Mouse (Mus musculus) heart, adult 8-10 months (tissue): ENCODE results near the gene Zfp446. TPM values are rescaled to one million over a fixed set of nuclear protein-coding genes. Genes with fewer than 3 reads are reported as not detected.
A peak's percentile ranks its signal among the peaks of the same experiment; 100 is the strongest.

Source experiments
- DNase-seq: peaks from one replicate; pipeline ENCODE4 v3.0.0; 2022; ENCODE audit warnings: low spot score
- total RNA-seq, 4 experiments: library from RNA; stranded (reverse); gene quantifications; 2 replicates each; pipeline ENCODE4 v1.2.4; 2022

Gene Zfp446
- total RNA-seq, 4 experiments from 2014 or later, result 2.2 to 4.1 (median 3.6) TPM

DNA sequence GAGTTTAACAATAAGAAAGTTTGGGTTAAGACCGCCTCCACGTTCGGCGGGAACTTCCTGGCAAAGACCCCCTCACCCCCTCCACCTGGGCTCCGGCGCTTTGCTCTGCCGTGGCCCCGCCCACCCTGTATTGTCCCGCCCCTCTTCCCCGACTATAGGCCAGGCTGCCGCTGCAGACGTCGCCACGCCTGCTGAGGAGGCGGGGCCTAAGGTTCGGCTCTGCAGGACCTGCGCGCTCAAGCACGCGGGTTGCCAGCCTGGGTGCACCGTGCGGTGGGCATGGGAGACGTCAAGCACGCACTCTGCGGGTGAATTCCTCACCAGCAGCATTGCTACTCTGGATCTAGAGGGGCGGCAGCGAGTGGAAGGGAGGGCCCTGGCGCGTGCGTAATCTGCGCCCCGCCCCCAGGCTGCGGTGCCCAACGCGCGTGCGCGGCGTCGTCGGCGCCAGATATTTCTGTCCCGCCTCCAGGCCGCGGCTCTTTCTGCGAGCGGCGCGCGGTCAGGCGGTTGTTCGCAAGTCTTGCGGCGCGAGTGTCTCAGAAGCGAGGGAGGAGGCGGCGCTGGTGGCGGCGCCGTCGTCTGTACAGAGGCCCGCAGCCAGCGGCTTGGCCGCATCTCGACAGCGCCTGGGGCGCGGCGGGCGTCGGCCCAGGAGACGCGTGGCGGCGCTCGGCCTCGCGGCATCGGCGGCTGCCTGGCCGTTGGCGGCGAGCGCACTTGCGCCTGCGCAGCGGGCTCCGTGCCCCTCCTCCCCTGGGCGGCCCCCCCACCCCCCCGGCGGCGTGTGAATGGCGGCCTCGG lies 46.5 kb downstream of the Zfp446 start:
- peak; percentile 91 for DNase-seq

DNA sequence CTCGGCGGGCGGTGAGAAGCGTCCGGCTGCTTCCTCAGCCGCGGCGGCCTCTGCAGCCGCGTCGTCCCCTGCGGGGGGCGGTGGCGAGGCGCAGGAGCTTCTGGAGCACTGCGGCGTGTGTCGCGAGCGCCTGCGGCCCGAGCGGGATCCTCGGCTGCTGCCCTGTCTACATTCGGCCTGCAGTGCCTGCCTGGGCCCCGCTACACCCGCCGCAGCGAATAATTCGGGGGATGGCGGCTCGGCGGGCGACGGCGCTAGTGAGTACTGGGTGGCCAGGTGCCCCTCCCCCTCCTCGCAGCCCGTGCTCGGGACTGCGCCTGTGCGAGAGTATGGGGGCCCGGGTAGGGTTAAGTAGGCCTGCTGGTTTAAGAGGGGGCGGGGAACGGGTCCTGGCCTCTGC lies 47.2 kb downstream of the Zfp446 start:
- no peak for DNase-seq

DNA sequence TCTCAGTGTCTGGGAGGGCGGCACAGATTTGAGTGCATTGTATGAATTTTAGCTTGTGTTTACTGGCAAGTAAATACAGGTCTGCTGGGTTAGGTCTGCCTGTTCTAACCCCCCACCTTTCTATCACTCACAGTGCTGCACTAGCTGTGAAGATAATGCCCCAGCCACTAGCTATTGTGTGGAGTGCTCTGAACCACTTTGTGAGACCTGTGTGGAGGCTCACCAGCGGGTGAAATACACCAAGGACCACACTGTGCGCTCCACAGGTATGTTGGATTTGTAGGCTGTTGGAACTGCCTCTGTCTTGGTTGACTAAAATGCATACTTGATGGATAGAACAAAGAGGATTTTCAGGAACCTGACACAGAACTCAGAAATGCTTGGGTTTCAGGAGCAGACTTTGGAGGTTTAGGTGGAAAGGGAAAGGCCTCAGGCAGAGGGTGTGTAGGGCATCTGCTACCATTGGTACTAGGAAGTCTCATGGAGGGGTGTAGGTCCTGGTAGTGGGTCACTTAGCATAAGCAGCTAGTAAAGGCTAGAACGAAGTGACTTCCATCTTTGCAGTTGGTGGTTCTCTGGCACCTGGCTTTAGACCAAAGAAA lies 48.0 kb downstream of the Zfp446 start:
- DNase-seq, result no peak

DNA sequence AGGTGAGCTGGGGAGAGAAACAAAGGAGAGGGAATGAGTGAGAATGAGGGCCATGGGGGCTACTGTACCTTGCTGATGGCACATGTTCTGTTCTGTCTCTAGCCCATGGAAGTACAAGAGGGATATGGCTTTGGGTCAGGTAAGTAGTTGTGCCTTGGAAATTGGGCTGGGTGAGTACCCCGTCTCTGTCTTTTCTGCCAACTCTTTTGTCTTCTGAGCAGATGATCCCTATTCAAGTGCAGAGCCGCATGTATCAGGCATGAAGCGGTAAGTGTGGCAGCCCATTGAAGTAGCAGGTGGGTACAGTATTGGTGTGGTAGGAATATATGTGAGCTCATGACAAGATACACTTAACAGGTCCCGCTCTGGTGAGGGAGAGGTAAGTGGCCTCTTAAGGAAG lies 51.3 kb downstream of the Zfp446 start:
- DNase-seq, result no peak

DNA sequence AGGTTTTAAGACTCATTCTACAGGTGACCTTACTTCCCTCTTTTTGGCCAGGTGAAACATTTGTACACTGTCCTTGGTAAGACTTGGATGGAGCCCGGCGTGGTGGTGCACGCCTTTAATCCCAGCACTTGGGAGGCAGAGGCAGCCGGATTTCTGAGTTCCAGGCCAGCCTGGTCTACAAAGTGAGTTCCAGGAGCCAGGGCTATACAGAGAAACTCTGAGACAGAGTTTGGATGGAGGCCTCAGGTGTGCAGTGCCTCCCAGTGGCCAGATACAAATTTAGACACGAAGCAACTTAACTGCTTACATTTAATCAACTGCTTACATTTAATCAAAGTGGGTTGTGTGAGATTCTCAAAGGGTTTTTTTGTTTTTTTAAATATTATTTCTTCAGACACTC lies 53.4 kb downstream of the Zfp446 start:
- DNase-seq, result no peak

DNA sequence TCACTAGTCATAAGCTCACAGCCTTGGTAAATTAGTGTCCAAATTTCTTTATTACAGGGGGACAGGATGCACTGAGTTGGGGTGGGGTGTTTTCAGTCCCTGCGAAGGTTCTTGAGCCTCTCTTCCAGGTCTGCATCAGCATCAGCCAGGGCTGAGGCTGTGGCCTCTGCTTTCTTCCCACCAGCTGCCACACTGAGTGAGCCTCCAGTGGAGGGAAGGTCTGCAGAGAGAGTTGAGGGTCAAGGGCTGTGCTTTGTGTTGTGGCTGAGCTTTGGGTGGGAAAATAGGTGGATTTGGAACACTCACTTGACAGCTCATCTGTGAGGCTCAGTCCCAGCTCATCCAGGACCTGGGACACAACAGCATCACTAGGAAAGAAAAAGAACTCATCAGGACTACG lies 54.3 kb downstream of the Zfp446 start:
- no peak for DNase-seq

DNA sequence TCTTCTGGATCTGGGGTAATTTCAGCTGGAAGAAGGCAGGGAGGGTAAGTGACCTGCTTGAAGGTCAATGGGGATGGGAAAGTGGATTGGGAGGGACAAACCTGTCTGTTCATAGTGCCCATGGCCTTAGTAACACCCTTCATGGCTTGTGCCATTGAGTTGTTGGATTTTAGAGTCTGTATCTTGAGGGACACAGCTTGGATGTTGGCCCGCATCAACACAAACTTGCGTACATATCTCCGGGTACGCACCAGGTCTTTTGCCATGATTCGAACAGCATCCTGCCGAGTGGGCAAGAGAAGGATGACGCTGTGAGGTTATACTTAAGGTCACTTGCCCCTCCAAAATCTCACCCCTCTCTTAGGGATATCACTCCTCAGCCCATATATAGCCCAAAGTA lies 54.9 kb downstream of the Zfp446 start:
- DNase-seq, result no peak

DNA sequence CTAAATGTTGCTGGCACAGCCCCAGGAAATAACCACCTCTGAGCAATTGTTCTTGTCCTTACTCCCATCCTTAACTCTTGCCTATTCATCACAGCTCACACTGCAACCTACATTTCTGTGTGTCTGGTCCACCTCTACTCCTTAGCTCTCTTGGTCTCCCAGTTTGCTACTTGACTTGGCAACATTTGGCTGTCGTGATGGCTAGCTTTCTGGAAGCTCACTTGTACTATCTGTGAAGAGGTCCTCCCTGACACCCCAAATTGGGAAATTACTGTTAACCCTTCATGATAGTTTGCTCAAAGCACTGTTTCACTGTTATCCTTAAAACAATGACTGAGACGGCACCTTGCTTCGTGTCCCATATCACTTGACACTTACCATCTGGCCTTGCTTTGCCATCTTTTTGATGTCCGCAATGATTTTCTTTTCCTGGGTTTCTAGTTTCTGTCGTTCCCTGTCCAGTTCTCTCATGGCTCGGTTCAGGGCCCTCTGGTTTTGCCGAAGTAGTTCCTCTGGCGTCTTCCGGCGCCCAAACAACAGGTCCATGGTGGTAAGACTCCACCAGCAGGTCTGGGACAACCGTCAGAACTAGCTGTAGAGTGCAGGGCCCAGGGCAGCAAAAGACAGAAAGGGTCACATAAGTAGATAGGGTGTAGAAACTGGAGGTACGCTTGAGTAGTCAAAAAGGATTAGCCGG lies 56.0 kb downstream of the Zfp446 start:
- no peak for DNase-seq

DNA sequence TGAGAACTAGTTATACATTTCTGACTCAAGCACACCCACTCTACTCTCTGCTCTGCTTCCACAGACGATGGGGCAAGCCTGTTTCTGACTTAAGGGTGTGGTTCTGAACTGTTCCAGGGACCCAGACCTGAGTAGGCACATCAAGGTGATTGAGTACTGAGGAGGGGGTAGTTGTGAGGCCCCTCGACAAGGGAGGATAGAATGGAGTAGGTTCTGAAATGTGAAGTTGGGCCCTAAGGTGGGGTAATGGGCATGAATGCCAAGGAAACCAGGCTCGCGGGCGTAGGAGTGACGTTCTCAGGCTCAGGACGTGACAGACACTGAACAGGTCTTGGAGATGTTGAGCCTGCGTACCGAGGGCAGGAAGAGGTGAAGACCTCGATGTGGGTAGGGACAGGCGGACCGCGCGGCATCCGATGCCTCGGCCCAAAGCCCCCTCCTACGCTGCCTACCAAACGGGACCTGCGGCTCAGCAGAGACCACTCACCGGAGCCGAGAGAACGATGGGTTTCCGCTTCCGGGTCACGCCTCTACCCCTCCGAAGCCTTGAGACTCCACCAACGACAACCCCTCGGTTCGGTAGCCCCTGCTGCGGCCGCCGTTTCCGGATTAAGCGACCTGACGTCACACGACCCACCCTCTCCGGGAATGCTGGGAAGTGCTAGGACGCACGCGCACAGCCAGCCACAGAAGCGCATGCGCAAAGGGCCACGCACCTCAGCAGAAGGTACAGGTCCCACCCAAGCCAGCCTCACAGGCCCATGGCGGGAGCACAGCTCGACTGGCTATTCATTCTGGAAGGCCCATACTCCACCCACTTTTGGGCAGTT lies 56.7 kb downstream of the Zfp446 start, which contains the start of gene Chmp2a:
TSS of gene Chmp2a (minus strand) at position 660 of the 830 bp plus-strand sequence.
- peak; percentile 98 for DNase-seq

Other genes starting within 250 kb of the Zfp446 start
- gene Vmn2r56, start 242.8 kb upstream of the Zfp446 start, total RNA-seq, result not detected
- 1 to 10 TPM in 2 of 4 experiments, under 1 TPM in 2; 0.41 to 2.0 (median 1.2) TPM for gene Zscan18, start 174.2 kb upstream of the Zfp446 start, total RNA-seq
- 1 to 10 TPM; 4.7 to 7.6 (median 5.6) TPM for gene Zfp329, start 159.0 kb upstream of the Zfp446 start, total RNA-seq
- 10 to 100 TPM; 18.0 to 22.0 (median 19.6) TPM for gene Zfp110, start 143.1 kb upstream of the Zfp446 start, total RNA-seq
- gene Zfp128, start 96.7 kb upstream of the Zfp446 start, total RNA-seq, result 1 to 10 TPM; 3.0 to 3.9 (median 3.5) TPM
- 1 to 10 TPM; 3.8 to 5.5 (median 5.0) TPM for gene Zscan22, start 80.0 kb upstream of the Zfp446 start, total RNA-seq
- 100 to 1,000 TPM; 502 to 620 (median 561) TPM for gene Rps5, start 55.6 kb upstream of the Zfp446 start, total RNA-seq
- under 1 TPM; 0.22 to 0.31 (median 0.25) TPM for gene Rnf225, start 50.4 kb upstream of the Zfp446 start, total RNA-seq
- gene Zfp324, start 12.0 kb upstream of the Zfp446 start, total RNA-seq, result 1 to 10 TPM; 2.7 to 3.2 (median 2.8) TPM
- not detected for gene Slc27a5, start 20.3 kb downstream of the Zfp446 start, total RNA-seq
- gene Trim28, start 21.3 kb downstream of the Zfp446 start, total RNA-seq, result 10 to 100 TPM; 77.8 to 92.6 (median 83.6) TPM
- gene Zbtb45, start 32.2 kb downstream of the Zfp446 start, total RNA-seq, result 10 to 100 TPM in 1 of 4 experiments, 1 to 10 TPM in 3; 6.9 to 11.3 (median 7.2) TPM
- gene Chmp2a, start 57.0 kb downstream of the Zfp446 start, total RNA-seq, result 100 to 1,000 TPM; 142 to 153 (median 147) TPM
- 100 to 1,000 TPM; 204 to 216 (median 210) TPM for gene Ube2m, start 60.4 kb downstream of the Zfp446 start, total RNA-seq
- gene Mzf1, start 76.9 kb downstream of the Zfp446 start, total RNA-seq, result under 1 TPM; 0.19 to 0.60 (median 0.29) TPM
- not detected for gene Vmn1r85, start 117.3 kb downstream of the Zfp446 start, total RNA-seq
- gene Vmn1r86, start 142.1 kb downstream of the Zfp446 start, total RNA-seq, result not detected
- gene Vmn1r87, start 162.3 kb downstream of the Zfp446 start, total RNA-seq, result not detected
- gene Vmn1r88, start 181.7 kb downstream of the Zfp446 start, total RNA-seq, result under 1 TPM in 3 of 4 experiments, not detected in 1; 0.03 to 0.12 (median 0.09) TPM
- gene Vmn1r89, start 235.2 kb downstream of the Zfp446 start, total RNA-seq, result not detected